Mouse (Mus musculus): ENCODE data around the gene Galnt2. TPM values are rescaled to one million over a fixed set of nuclear protein-coding genes. Genes with fewer than 3 reads are reported as not detected.

Galnt2 gene
- polyA plus RNA-seq, 1 experiment from 2014 or later, result 38.6 TPM

- H3K27me3 ChIP-seq, result no peaks in the 10 kb centered on the region
- no peak overlapping the region for H3K9ac ChIP-seq
- no peaks in the 10 kb centered on the region for H3K9me3 ChIP-seq (replicated peaks)
- ATAC-seq, result no peak
- no peak overlapping the region for H3K4me2 ChIP-seq
- no peaks in the 10 kb centered on the region for H3K36me3 ChIP-seq (ENCODE audit: poor library complexity, severe bottlenecking)
- no peak overlapping the region for H3K27ac ChIP-seq
- H3K4me3 ChIP-seq, result no peak overlapping the region
- peaks cover 70% of the 10 kb centered on the region for H3K4me1 ChIP-seq
- 84% methylated on average over 6 of the region's 6 CpGs for WGBS
These were observed 86.6 kb downstream of the Galnt2 start for GRCm38 (mm10) chr8:124317821-124318220.

DNA sequence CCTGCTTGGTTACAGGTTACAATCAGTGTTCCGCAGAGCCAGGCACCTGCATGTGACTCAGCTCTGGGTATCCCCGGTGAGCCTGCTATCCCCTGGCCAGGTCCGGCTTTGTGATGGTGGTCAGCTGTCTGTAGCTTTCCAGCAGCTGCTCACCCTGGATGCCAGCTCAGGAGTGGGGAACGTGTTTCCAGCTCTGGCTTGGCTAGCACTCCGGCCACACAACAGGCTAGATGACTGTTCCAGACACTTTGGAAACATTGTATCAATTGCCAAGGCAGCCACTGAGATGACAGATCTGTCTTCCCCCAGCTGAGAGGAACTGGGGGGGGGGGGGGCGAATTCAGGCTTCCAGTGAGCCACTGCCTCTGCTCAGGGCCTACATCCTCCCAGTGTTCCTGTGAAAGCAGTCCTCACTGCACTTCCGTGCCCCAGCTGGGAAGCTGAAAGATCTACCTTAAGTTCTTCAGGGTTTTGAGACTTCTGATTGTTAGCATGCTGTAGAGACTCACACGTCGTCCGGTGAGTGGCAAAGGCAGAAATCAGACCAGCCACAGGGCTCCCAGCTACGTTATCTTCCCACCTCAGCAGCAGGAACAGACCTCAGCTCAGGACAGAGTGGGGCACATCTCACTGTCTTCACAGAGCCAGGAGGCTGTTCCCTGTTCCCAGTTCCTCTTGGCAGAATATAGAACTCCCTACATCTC, 87.6 kb downstream of the Galnt2 start:
- WGBS, result 77% methylated on average over 11 of the region's 11 CpGs
- peaks cover 69% of the 10 kb centered on the region for H3K4me1 ChIP-seq
- H3K9me3 ChIP-seq (replicated peaks), result no peaks in the 10 kb centered on the region
- no peak overlapping the region for H3K27ac ChIP-seq
- H3K9ac ChIP-seq, result no peak overlapping the region
- H3K4me3 ChIP-seq, result no peak overlapping the region
- no peak overlapping the region for H3K4me2 ChIP-seq
- peaks cover 7% of the 10 kb centered on the region for H3K36me3 ChIP-seq (ENCODE audit: poor library complexity, severe bottlenecking)
- no peaks in the 10 kb centered on the region for H3K27me3 ChIP-seq
- no peak for ATAC-seq

- Histone ChIP-seq H3K27me3 (no peaks in the 10 kb centered on the region), H3K4me3 (no peak overlapping the region), H3K9ac (no peak overlapping the region), H3K4me1 (peaks cover 63% of the 10 kb centered on the region), H3K36me3 (ENCODE audit: poor library complexity, severe bottlenecking) (peaks cover 12% of the 10 kb centered on the region), H3K4me2 (no peak overlapping the region), H3K27ac (no peak overlapping the region), H3K9me3 (replicated peaks) (no peaks in the 10 kb centered on the region)
- no peak for ATAC-seq
- 93% methylated on average over 4 of the region's 4 CpGs for WGBS
These were observed 88.1 kb downstream of the Galnt2 start for GRCm38 (mm10) chr8:124319316-124319652.

GRCm38 (mm10) chr8:124321227-124321840, 90.1 kb downstream of the Galnt2 start:
- peaks cover 32% of the 10 kb centered on the region for H3K36me3 ChIP-seq (ENCODE audit: poor library complexity, severe bottlenecking)
- H3K4me2 ChIP-seq, result no peak overlapping the region
- H3K27ac ChIP-seq, result peak overlapping the region; percentile 57
- peaks cover 47% of the 10 kb centered on the region for H3K4me1 ChIP-seq
- 56% methylated on average over 12 of the region's 12 CpGs for WGBS
- H3K9ac ChIP-seq, result no peak overlapping the region
- peak; percentile 72 for ATAC-seq
- H3K4me3 ChIP-seq, result no peak overlapping the region
- H3K9me3 ChIP-seq (replicated peaks), result no peaks in the 10 kb centered on the region
- H3K27me3 ChIP-seq, result no peaks in the 10 kb centered on the region

GRCm38 (mm10) chr8:124323356-124323755, 92.2 kb downstream of the Galnt2 start:
- H3K27me3 ChIP-seq, result no peaks in the 10 kb centered on the region
- H3K27ac ChIP-seq, result no peak overlapping the region
- WGBS, result 93% methylated on average over 14 of the region's 14 CpGs
- H3K4me1 ChIP-seq, result peaks cover 31% of the 10 kb centered on the region
- H3K4me2 ChIP-seq, result no peak overlapping the region
- peaks cover 51% of the 10 kb centered on the region for H3K36me3 ChIP-seq (ENCODE audit: poor library complexity, severe bottlenecking)
- no peak overlapping the region for H3K9ac ChIP-seq
- H3K4me3 ChIP-seq, result no peak overlapping the region
- ATAC-seq, result no peak
- no peaks in the 10 kb centered on the region for H3K9me3 ChIP-seq (replicated peaks)

- no peak overlapping the region for H3K4me3 ChIP-seq
- 90% methylated on average over 7 of the region's 7 CpGs for WGBS
- H3K9ac ChIP-seq, result no peak overlapping the region
- no peaks in the 10 kb centered on the region for H3K9me3 ChIP-seq (replicated peaks)
- no peak overlapping the region for H3K27ac ChIP-seq
- no peak overlapping the region for H3K4me2 ChIP-seq
- H3K36me3 ChIP-seq (ENCODE audit: poor library complexity, severe bottlenecking), result peaks cover 90% of the 10 kb centered on the region
- H3K27me3 ChIP-seq, result no peaks in the 10 kb centered on the region
- H3K4me1 ChIP-seq, result peaks cover 11% of the 10 kb centered on the region
- ATAC-seq, result no peak
These were observed 97.1 kb downstream of the Galnt2 start for GRCm38 (mm10) chr8:124328259-124328658.

- no peaks in the 10 kb centered on the region for H3K9me3 ChIP-seq (replicated peaks)
- H3K27ac ChIP-seq, result peak overlapping the region; percentile 19
- H3K27me3 ChIP-seq, result no peaks in the 10 kb centered on the region
- WGBS, result 45% methylated on average over 10 of the region's 10 CpGs
- H3K36me3 ChIP-seq (ENCODE audit: poor library complexity, severe bottlenecking), result peaks cover 90% of the 10 kb centered on the region
- H3K4me1 ChIP-seq, result peaks cover 11% of the 10 kb centered on the region
- no peak overlapping the region for H3K4me3 ChIP-seq
- no peak for ATAC-seq
- H3K9ac ChIP-seq, result no peak overlapping the region
- no peak overlapping the region for H3K4me2 ChIP-seq
These were observed 98.5 kb downstream of the Galnt2 start for GRCm38 (mm10) chr8:124329690-124330089.

DNA sequence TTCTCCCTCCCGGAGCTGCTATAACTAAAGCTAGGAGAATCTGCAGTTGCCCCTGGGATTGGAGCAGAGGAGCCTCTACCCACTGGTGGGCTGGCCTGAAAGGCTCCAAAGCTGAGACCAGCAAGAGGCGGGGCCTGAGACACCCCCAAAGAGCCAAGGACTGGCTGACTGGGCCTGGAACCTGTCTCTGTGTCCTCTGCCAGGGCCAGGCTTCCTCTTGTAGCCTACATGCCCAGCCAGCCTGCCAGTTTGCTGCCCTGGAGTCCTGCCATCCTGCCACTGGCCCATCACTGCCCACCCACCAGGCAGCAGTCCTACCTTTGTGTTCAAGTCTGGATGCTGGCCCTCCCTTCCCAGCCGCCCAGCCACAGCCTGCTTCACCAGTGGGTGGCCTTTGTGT, 99.2 kb downstream of the Galnt2 start:
- H3K4me3 ChIP-seq, result no peak overlapping the region
- H3K9ac ChIP-seq, result no peak overlapping the region
- peak; percentile 75 for ATAC-seq
- peaks cover 90% of the 10 kb centered on the region for H3K36me3 ChIP-seq (ENCODE audit: poor library complexity, severe bottlenecking)
- no peaks in the 10 kb centered on the region for H3K27me3 ChIP-seq
- no peaks in the 10 kb centered on the region for H3K9me3 ChIP-seq (replicated peaks)
- H3K27ac ChIP-seq, result peak overlapping the region; percentile 69
- no peak overlapping the region for H3K4me2 ChIP-seq
- peaks cover 11% of the 10 kb centered on the region for H3K4me1 ChIP-seq
- WGBS, result 62% methylated on average over 2 of the region's 3 CpGs

- no peak for ATAC-seq
- Histone ChIP-seq H3K9ac (no peak overlapping the region), H3K9me3 (replicated peaks) (no peaks in the 10 kb centered on the region), H3K27me3 (no peaks in the 10 kb centered on the region), H3K27ac (peak overlapping the region; percentile 69), H3K4me2 (no peak overlapping the region), H3K4me1 (peaks cover 11% of the 10 kb centered on the region), H3K36me3 (ENCODE audit: poor library complexity, severe bottlenecking) (peaks cover 90% of the 10 kb centered on the region), H3K4me3 (no peak overlapping the region)
- WGBS, result 92% methylated on average over 3 of the region's 3 CpGs
These were observed 99.9 kb downstream of the Galnt2 start for GRCm38 (mm10) chr8:124331094-124331493.

DNA sequence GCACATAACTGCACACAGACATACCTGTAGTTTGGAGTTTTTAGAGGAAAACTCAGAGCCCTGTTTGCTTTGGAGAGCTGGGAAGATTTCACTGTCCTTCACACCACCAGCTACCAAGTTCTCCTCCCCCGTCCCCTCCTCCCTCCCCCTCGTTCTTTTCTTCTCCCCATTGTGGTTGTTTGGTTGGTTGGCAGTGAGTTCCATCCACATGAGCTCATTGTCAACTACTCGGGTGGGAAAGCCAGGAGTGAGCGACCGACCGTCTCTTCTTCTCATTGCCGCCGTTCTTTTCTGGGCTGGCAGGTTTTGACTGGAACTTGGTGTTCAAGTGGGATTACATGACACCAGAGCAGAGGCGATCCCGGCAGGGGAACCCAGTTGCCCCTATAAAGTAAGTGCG, 100.5 kb downstream of the Galnt2 start:
- H3K36me3 ChIP-seq (ENCODE audit: poor library complexity, severe bottlenecking), result peaks cover 90% of the 10 kb centered on the region
- WGBS, result 54% methylated on average over 11 of the region's 11 CpGs
- peaks cover 11% of the 10 kb centered on the region for H3K4me1 ChIP-seq
- no peaks in the 10 kb centered on the region for H3K27me3 ChIP-seq
- H3K4me2 ChIP-seq, result no peak overlapping the region
- no peak overlapping the region for H3K27ac ChIP-seq
- H3K4me3 ChIP-seq, result no peak overlapping the region
- H3K9me3 ChIP-seq (replicated peaks), result no peaks in the 10 kb centered on the region
- no peak overlapping the region for H3K9ac ChIP-seq
- no peak for ATAC-seq

GRCm38 (mm10) chr8:124336302-124336701, 105.1 kb downstream of the Galnt2 start:
- no peak for ATAC-seq
- Histone ChIP-seq H3K4me1 (no peaks in the 10 kb centered on the region), H3K9me3 (replicated peaks) (no peaks in the 10 kb centered on the region), H3K27me3 (no peaks in the 10 kb centered on the region), H3K36me3 (ENCODE audit: poor library complexity, severe bottlenecking) (peaks cover 97% of the 10 kb centered on the region), H3K9ac (no peak overlapping the region), H3K27ac (no peak overlapping the region), H3K4me2 (no peak overlapping the region), H3K4me3 (no peak overlapping the region)
- 96% methylated on average over 13 of the region's 13 CpGs for WGBS

DNA sequence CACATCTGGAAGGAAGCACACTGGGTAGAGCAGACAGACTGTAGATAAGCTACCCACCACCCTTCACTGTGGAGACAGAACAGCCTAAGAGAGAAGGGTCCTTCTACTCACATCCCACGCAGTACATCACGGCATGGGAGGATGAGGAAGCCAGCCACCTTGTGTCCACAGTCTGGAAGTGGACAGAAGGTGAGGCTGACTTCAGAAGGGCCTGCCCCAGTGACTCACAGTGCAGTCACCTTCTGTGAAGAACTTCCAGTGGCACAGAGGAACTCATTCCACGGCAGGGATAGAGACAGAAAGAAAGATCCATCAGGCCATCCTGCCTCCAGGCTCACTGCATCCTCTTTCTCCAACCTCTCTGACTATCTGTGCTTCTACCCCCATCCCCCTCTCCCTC, 108.6 kb downstream of the Galnt2 start:
- H3K9me3 ChIP-seq (replicated peaks), result no peaks in the 10 kb centered on the region
- H3K36me3 ChIP-seq (ENCODE audit: poor library complexity, severe bottlenecking), result peaks cover 92% of the 10 kb centered on the region
- H3K27ac ChIP-seq, result no peak overlapping the region
- no peaks in the 10 kb centered on the region for H3K4me1 ChIP-seq
- no peak overlapping the region for H3K9ac ChIP-seq
- no peaks in the 10 kb centered on the region for H3K27me3 ChIP-seq
- no peak for ATAC-seq
- H3K4me2 ChIP-seq, result no peak overlapping the region
- WGBS, result 92% methylated on average over 3 of the region's 3 CpGs
- no peak overlapping the region for H3K4me3 ChIP-seq
